Mouse (Mus musculus) erythroblast, embryonic 14.5 days (primary cell): ENCODE data around the gene Ptpn12.

Source experiments
- GATA1 ChIP-seq: IDR thresholded peaks from 2 replicates; pipeline ENCODE4 v1.6.1; 2012; ENCODE audit warnings: low read length, inconsistent platforms, mixed read lengths
- TAL1 ChIP-seq: IDR thresholded peaks from 3 replicates; pipeline ENCODE4 v1.6.1; 2012; ENCODE audit warnings: low read length, inconsistent platforms, mixed read lengths

GRCm38 (mm10) chr5:21032626-21033025, 23.1 kb downstream of the Ptpn12 start:
- TF ChIP-seq TAL1 (no peak), GATA1 (no peak)
